Mouse (Mus musculus): ENCODE results near the gene Gpr146. TPM values are rescaled to one million over a fixed set of nuclear protein-coding genes. Genes with fewer than 3 reads are reported as not detected.
"Not testable (repeated sequence)": the region's sequence is repeated elsewhere in the genome, so short reads cannot be mapped to it uniquely, and the experiment has no call there.

Gene Gpr146
- total RNA-seq (2015; ENCODE audit: low replicate concordance) (34.0 and 38.9 TPM in 2 replicates), total RNA-seq (2017; ENCODE audit: low replicate concordance) (37.8 and 43.8 TPM in 2 replicates)

GRCm38 (mm10) chr5:139377468-139378270 lies at the start of gene Gpr146:
Gene Gpr146 (plus strand): TSS chr5:139377697.
- no peak for ATAC-seq (replicated peaks; ENCODE audit: low FRiP score, poor library complexity, severe bottlenecking)

GRCm38 (mm10) chr5:139330766-139331165 lies 46.7 kb upstream of the Gpr146 start:
- ATAC-seq (replicated peaks; ENCODE audit: low FRiP score, poor library complexity, severe bottlenecking): no peak

- ATAC-seq (replicated peaks; ENCODE audit: low FRiP score, poor library complexity, severe bottlenecking): peak; percentile 66
Measured at GRCm38 (mm10) chr5:139331742-139332141, 45.8 kb upstream of the Gpr146 start.

- ATAC-seq (replicated peaks; ENCODE audit: low FRiP score, poor library complexity, severe bottlenecking): no peak
Measured at GRCm38 (mm10) chr5:139332590-139333272, 44.8 kb upstream of the Gpr146 start.

- no peak for ATAC-seq (replicated peaks; ENCODE audit: low FRiP score, poor library complexity, severe bottlenecking)
Measured at GRCm38 (mm10) chr5:139333301-139334013, 44.0 kb upstream of the Gpr146 start.

GRCm38 (mm10) chr5:139334394-139334793 lies 43.1 kb upstream of the Gpr146 start:
- not testable (repeated sequence) for ATAC-seq (replicated peaks; ENCODE audit: low FRiP score, poor library complexity, severe bottlenecking)

- ATAC-seq (replicated peaks; ENCODE audit: low FRiP score, poor library complexity, severe bottlenecking): no peak
Measured at GRCm38 (mm10) chr5:139335634-139336033, 41.9 kb upstream of the Gpr146 start.

- ATAC-seq (replicated peaks; ENCODE audit: low FRiP score, poor library complexity, severe bottlenecking): no peak
Measured at GRCm38 (mm10) chr5:139337826-139338370, 39.6 kb upstream of the Gpr146 start.

- ATAC-seq (replicated peaks; ENCODE audit: low FRiP score, poor library complexity, severe bottlenecking): no peak
Measured at GRCm38 (mm10) chr5:139338403-139338802, 39.1 kb upstream of the Gpr146 start.

GRCm38 (mm10) chr5:139338891-139339290 lies 38.6 kb upstream of the Gpr146 start:
- ATAC-seq (replicated peaks; ENCODE audit: low FRiP score, poor library complexity, severe bottlenecking): no peak

GRCm38 (mm10) chr5:139344021-139344686 lies 33.3 kb upstream of the Gpr146 start:
- ATAC-seq (replicated peaks; ENCODE audit: low FRiP score, poor library complexity, severe bottlenecking): peak; percentile 80

- ATAC-seq (replicated peaks; ENCODE audit: low FRiP score, poor library complexity, severe bottlenecking): peak; percentile 93
Measured at GRCm38 (mm10) chr5:139344687-139345363, 32.7 kb upstream of the Gpr146 start.

- peak; percentile 31 for ATAC-seq (replicated peaks; ENCODE audit: low FRiP score, poor library complexity, severe bottlenecking)
Measured at GRCm38 (mm10) chr5:139345364-139345714, 32.2 kb upstream of the Gpr146 start.

GRCm38 (mm10) chr5:139347225-139347624 lies 30.3 kb upstream of the Gpr146 start:
- no peak for ATAC-seq (replicated peaks; ENCODE audit: low FRiP score, poor library complexity, severe bottlenecking)

GRCm38 (mm10) chr5:139349713-139350112 lies 27.8 kb upstream of the Gpr146 start:
- ATAC-seq (replicated peaks; ENCODE audit: low FRiP score, poor library complexity, severe bottlenecking): no peak

GRCm38 (mm10) chr5:139351134-139351533 lies 26.4 kb upstream of the Gpr146 start, which contains the start of gene Cox19:
Gene Cox19 (minus strand): TSS chr5:139351418.
- no peak for ATAC-seq (replicated peaks; ENCODE audit: low FRiP score, poor library complexity, severe bottlenecking)

- no peak for ATAC-seq (replicated peaks; ENCODE audit: low FRiP score, poor library complexity, severe bottlenecking)
Measured at GRCm38 (mm10) chr5:139351628-139352027, 25.9 kb upstream of the Gpr146 start.

- ATAC-seq (replicated peaks; ENCODE audit: low FRiP score, poor library complexity, severe bottlenecking): no peak
Measured at GRCm38 (mm10) chr5:139352317-139352716, 25.2 kb upstream of the Gpr146 start, which contains the start of gene Cyp2w1. Gene Cyp2w1 (plus strand): TSS chr5:139352617.

- no peak for ATAC-seq (replicated peaks; ENCODE audit: low FRiP score, poor library complexity, severe bottlenecking)
Measured at GRCm38 (mm10) chr5:139353496-139353895, 24.0 kb upstream of the Gpr146 start.
